Mouse (Mus musculus): ENCODE results near the gene Gal3st1. TPM values are rescaled to one million over a fixed set of nuclear protein-coding genes. Genes with fewer than 3 reads are reported as not detected.

Gene Gal3st1
- total RNA-seq (2023) = not detected in 2 replicates

GRCm38 (mm10) chr11:3983291-3983862 is at the start of gene Gal3st1:
TSS of gene Gal3st1 (plus strand) at chr11:3983636.

GRCm38 (mm10) chr11:3963610-3964415 is 19.6 kb upstream of the Gal3st1 start, which contains the start of gene Pes1:
TSS of gene Pes1 (plus strand) at chr11:3963975.

GRCm38 (mm10) chr11:3976678-3977077 is 6.8 kb upstream of the Gal3st1 start, which contains the start of gene 4930556J24Rik:
TSS of gene 4930556J24Rik (minus strand) at chr11:3976778.

GRCm38 (mm10) chr11:4031126-4031941 is 47.9 kb downstream of the Gal3st1 start, which contains the start of gene Sec14l4:
TSS of gene Sec14l4 (plus strand) at chr11:4031462.

Other genes with a start within 250 kb of the Gal3st1 start
- gene Osbp2, start 119.7 kb upstream of the Gal3st1 start, total RNA-seq (2023) = not detected in 2 replicates
- 0.47 TPM in 1 of 2 replicates, not detected in the other for gene 4921536K21Rik, start 88.5 kb upstream of the Gal3st1 start, total RNA-seq (2023)
- gene Dusp18, start 88.4 kb upstream of the Gal3st1 start, total RNA-seq (2023) = 3.8 and 4.9 TPM in 2 replicates
- gene Slc35e4, start 69.0 kb upstream of the Gal3st1 start, total RNA-seq (2023) = 9.9 and 12.9 TPM in 2 replicates
- 158 and 172 TPM in 2 replicates for gene Tcn2, start 51.5 kb upstream of the Gal3st1 start, total RNA-seq (2023)
- gene Pes1, start 19.7 kb upstream of the Gal3st1 start, total RNA-seq (2023) = 20.3 and 21.4 TPM in 2 replicates
- not detected in 2 replicates for gene 4930556J24Rik, start 6.9 kb upstream of the Gal3st1 start, total RNA-seq (2023)
- gene Sec14l4, start 47.8 kb downstream of the Gal3st1 start, total RNA-seq (2023) = not detected in 2 replicates
- gene Sec14l3, start 81.2 kb downstream of the Gal3st1 start, total RNA-seq (2023) = not detected in 2 replicates
- gene Mtfp1, start 111.8 kb downstream of the Gal3st1 start, total RNA-seq (2023) = 0.76 TPM in 1 of 2 replicates, not detected in the other
- 0.59 and 1.6 TPM in 2 replicates for gene Sec14l2, start 139.8 kb downstream of the Gal3st1 start, total RNA-seq (2023)
- gene Rnf215, start 151.6 kb downstream of the Gal3st1 start, total RNA-seq (2023) = 12.2 and 20.4 TPM in 2 replicates
- 1.4 and 2.5 TPM in 2 replicates for gene Ccdc157, start 176.7 kb downstream of the Gal3st1 start, total RNA-seq (2023)
- 33.9 and 38.0 TPM in 2 replicates for gene Sf3a1, start 176.7 kb downstream of the Gal3st1 start, total RNA-seq (2023)
- 18.6 and 27.0 TPM in 2 replicates for gene Tbc1d10a, start 203.2 kb downstream of the Gal3st1 start, total RNA-seq (2023)
- 4.9 and 7.3 TPM in 2 replicates for gene Castor1, start 234.6 kb downstream of the Gal3st1 start, total RNA-seq (2023)

All from neutrophil, adult 65 days (primary cell).